Mouse (Mus musculus) layer of hippocampus, adult 2 months (tissue): ENCODE results near the gene Srcin1. TPM values are rescaled to one million over a fixed set of nuclear protein-coding genes. Genes with fewer than 3 reads are reported as not detected.
A peak's percentile ranks its signal among the peaks of the same experiment; 100 is the strongest.

ENCODE experiments used
- DNase-seq, 2 experiments: peaks; one replicate each; pipeline ENCODE4 v3.0.0; 2022; ENCODE audit warnings: low spot score in 2 of 2
- H3K27ac ChIP-seq: fragments of 200-600 bp; 2 replicates; pipeline ENCODE4 v1.8.1; 2022
- H3K4me3 ChIP-seq: fragments of 200-600 bp; 2 replicates; pipeline ENCODE4 v1.8.1; 2022; ENCODE audit warnings: mild to moderate bottlenecking
- CTCF ChIP-seq: fragments of 200-600 bp; conservative IDR thresholded peaks from 2 replicates; pipeline ENCODE4 v1.8.1; 2022; ENCODE audit warnings: antibody characterized with exemption, mild to moderate bottlenecking, moderate library complexity
- total RNA-seq, 2 experiments: library from RNA; stranded (reverse); gene quantifications; 2 replicates each; pipeline ENCODE4 v1.2.3; 2021

Gene Srcin1
- total RNA-seq, 2 experiments from 2014 or later: 226 to 232 TPM

- Histone ChIP-seq H3K27ac (peak within 1 kb of the TSS; percentile 12; the same call in 1 of the 2 replicates), H3K4me3 (peak within 1 kb of the TSS; percentile 31)
- no peak for TF ChIP-seq CTCF
- no peak for DNase-seq
Observed at GRCm38 (mm10) chr11:97499865-97500719, 75.9 kb downstream of the Srcin1 start, which contains the start of gene 4933428G20Rik. 4933428G20Rik (minus strand) TSS chr11:97500340.

DNA sequence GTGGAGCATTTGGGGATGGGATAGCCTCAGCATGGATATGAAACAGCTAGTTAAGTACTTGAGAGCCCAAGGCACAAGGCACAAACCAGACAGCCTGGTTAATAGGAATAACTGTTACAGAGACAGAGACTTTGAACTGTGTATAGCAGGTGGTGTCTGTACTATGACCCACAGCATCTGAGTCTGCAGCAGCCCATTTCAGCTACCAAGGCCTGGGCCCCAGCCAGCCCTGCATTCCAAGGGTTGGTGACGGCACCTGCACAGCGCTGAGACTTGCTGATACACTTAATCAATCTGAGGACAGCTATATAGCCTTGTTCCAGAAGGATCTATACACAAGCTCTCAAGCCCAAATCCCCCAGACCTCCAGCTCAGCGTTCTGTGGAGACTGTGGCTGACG is 78.4 kb downstream of the Srcin1 start:
- DNase-seq: no peak
- TF ChIP-seq CTCF: no peak
- Histone ChIP-seq H3K4me3 (no peak overlapping the region), H3K27ac (no peak overlapping the region)

GRCm38 (mm10) chr11:97492836-97493235 is 83.2 kb downstream of the Srcin1 start:
- DNase-seq: no peak
- TF ChIP-seq CTCF: no peak
- Histone ChIP-seq H3K4me3 (no peak overlapping the region), H3K27ac (no peak overlapping the region)

DNA sequence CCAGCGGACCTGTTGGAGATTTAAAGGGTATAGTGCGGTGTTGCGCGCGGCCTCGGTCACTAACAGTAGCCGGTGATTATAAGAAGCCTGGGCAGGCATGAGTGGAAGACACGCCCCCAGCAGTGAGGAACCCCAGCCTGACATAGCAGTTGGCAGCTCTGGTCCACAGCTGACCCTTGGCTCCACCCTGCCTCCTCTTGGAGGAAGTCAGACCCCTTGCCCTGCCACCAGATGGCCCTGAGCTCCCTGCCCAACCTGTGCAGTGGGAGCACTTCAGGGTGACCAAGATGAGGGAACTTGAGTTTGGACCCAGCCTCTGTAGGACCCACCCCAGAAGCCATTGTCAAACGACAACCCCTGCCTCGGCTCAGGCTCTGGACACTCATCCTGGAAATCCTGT is 84.3 kb downstream of the Srcin1 start:
- H3K4me3 ChIP-seq: no peak overlapping the region
- no peak for TF ChIP-seq CTCF
- H3K27ac ChIP-seq: no peak overlapping the region
- no peak for DNase-seq

DNA sequence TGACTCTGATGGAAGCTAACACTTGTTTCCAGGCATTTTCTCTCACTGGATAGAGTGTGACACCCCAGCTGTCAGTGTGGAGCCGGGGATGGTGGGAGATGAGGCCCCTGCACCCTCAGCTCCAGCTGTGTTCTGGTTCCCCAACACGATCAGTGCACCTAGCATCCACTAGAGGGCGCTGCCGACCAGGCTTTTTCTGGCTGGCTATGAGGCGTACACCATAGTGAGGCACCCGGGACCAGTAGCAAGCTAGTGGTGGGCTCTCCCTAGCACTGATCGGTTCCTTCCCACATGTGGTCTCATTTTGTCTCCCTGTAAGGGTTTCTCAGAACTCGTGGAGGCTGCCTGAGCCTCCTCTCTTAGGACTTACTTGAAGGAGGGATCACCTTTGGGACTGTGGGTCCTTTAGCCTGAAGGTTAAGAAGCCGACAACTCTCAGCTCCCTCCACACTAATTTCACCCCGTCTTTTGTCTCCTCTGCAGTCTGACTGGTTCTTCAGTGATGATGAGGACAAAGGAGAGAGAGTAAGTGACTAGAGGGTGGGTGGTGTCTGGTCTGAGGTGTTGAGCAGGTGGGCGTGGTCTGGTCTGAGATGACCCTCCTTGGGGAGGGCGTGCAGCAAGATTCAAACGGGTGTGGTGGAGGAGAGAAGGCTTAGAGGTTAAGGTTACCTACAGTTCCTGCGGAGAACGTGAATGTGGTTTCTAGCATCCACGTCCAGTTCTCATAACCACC is 86.2 kb downstream of the Srcin1 start:
- DNase-seq: peak in 1 of 2 experiments; percentile 81
- H3K27ac ChIP-seq: no peak overlapping the region
- peak; percentile 99 for TF ChIP-seq CTCF
- H3K4me3 ChIP-seq: no peak overlapping the region

- H3K27ac ChIP-seq: no peak overlapping the region
- TF ChIP-seq CTCF: no peak
- DNase-seq: no peak
- H3K4me3 ChIP-seq: no peak overlapping the region
Observed at GRCm38 (mm10) chr11:97487656-97488055, 88.3 kb downstream of the Srcin1 start.

DNA sequence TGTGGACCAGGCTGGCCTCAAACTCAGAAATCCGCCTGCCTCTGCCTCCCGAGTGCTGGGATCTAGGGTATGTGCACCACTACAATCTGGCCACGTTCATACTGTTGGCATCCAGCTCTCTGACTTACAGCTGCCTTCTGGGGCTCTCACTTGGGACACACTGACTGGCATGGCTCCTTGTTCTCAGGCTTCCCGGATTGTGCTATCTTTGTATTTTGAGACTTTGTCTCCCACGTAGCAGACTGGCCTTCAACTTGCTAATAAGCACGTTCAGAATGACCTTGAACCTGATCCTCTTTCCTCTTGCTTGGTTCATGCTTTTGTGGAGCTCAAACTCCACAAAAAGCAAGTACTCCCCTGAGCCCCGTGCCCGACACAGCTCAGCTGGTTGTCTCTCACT is 90.3 kb downstream of the Srcin1 start:
- no peak for DNase-seq
- no peak overlapping the region for H3K4me3 ChIP-seq
- TF ChIP-seq CTCF: no peak
- H3K27ac ChIP-seq: no peak overlapping the region

DNA sequence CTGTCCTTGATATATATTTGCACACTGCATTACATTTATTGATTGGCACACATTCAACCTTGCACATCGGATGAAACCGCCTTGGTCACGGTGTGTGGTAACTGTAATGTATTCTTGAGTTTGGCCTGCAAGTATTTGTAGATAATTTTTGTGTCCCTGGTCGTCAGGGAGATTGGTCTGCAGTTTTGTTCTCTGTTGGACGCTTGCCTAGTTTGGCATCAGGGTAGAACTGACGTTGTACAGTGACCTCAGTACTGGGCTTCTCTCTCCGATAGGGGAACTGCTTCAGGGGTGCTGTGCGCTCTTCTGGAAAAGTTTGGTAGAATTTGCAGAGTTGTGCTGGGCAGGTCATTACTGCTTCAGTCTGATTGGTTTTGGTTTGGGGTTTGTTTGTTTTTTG is 96.2 kb downstream of the Srcin1 start:
- no peak for TF ChIP-seq CTCF
- Histone ChIP-seq H3K27ac (no peak overlapping the region), H3K4me3 (no peak overlapping the region)
- no peak for DNase-seq

DNA sequence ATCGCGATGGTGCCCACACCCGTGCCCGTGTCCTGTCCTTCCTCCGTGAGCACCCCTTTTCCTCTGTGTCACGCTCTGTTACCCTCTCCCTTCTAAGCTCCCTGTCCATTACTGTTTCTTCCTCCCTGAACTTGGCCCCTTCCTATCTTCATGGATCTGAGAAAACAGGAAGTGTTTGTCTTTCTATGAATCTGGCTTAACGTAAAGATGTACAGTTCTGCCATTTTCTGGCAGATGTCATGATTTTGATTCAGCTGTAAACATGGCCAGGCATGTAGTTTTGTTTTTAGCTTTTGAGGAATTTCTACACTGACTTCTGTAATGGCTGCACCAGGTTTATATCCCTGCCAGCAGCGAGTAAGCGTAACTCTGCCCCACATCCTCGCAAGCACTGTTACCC is 96.9 kb downstream of the Srcin1 start:
- Histone ChIP-seq H3K4me3 (no peak overlapping the region), H3K27ac (no peak overlapping the region)
- DNase-seq: no peak
- TF ChIP-seq CTCF: no peak

DNA sequence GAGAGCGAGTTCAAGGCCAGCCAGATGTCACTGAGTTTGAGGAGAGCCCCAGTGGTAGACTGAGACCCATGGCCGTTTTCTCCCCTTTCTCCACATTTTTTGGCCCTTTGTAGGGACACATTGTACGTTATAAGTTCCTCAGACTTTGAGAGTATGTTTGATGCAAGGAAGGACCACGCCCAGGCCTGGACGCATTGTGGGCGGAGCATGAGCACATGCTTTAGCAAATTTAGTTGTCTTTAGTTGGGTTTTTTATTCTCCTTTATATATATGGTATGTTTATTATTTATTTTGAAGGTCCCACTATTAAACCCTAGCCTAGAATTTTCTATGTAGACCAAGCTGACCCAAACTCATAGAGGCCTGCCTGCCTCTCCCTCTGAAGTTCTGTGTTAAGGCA is 97.6 kb downstream of the Srcin1 start:
- no peak for DNase-seq
- H3K4me3 ChIP-seq: no peak overlapping the region
- TF ChIP-seq CTCF: no peak
- H3K27ac ChIP-seq: no peak overlapping the region

GRCm38 (mm10) chr11:97477431-97477830 is 98.6 kb downstream of the Srcin1 start:
- Histone ChIP-seq H3K4me3 (no peak overlapping the region), H3K27ac (no peak overlapping the region)
- TF ChIP-seq CTCF: no peak
- DNase-seq: no peak

- DNase-seq: peak; percentile 52 to 79
- Histone ChIP-seq H3K27ac (no peak overlapping the region), H3K4me3 (no peak overlapping the region)
- peak; percentile 89 for TF ChIP-seq CTCF
Observed at GRCm38 (mm10) chr11:97476334-97477095, 99.5 kb downstream of the Srcin1 start.

DNA sequence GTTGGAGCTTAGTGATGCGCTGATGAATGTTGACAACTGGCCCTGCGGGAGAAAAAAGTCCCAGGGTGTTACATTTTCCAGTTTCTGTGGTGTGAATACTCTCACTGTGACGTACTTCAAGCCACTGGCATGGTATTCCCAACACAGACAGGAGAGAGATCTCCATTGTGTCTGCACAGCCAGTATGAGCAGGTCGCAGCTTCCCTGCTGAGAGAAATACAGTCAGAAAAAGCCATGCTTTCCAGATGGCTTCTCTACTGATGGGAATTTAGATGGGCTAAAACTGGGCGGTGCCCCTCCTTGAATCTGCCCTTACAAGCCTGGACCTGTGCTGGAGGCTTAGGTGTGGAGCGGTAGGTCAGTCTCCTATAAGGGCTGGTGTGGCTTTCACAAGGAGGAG is 104.7 kb downstream of the Srcin1 start:
- DNase-seq: no peak
- no peak for TF ChIP-seq CTCF
- Histone ChIP-seq H3K27ac (no peak overlapping the region), H3K4me3 (no peak overlapping the region)
